Mouse (Mus musculus) liver, embryonic 13.5 days (tissue): ENCODE results near the gene Slc22a3. TPM values are rescaled to one million over a fixed set of nuclear protein-coding genes. Genes with fewer than 3 reads are reported as not detected.

Experiments used
- ATAC-seq: fragments of 200-750 bp; cut with Nextera tagmentation; 2 replicates; pipeline ENCODE4 v1.8.0; 2017; ENCODE audit warnings: low read depth, mild to moderate bottlenecking, moderate number of reproducible peaks, moderate library complexity
- DNase-seq: peaks from one replicate; pipeline ENCODE4 v3.0.0; 2022
- H3K27ac ChIP-seq: fragments of 300-500 bp; sonication (generic); 2 replicates; pipeline ENCODE4 v1.5.1; 2015; ENCODE audit warnings: moderate library complexity, mild to moderate bottlenecking, inconsistent platforms
- H3K27me3 ChIP-seq: fragments of 300-500 bp; sonication (generic); 2 replicates; pipeline ENCODE4 v1.6.1; 2015; ENCODE audit warnings: mild to moderate bottlenecking, inconsistent platforms
- H3K36me3 ChIP-seq: fragments of 300-500 bp; sonication (generic); 2 replicates; pipeline ENCODE4 v1.6.1; 2015; ENCODE audit warnings: mild to moderate bottlenecking, inconsistent platforms
- H3K4me1 ChIP-seq: fragments of 300-500 bp; sonication (generic); replicated peaks from 2 replicates; pipeline ENCODE4 v1.6.1; 2015; ENCODE audit warnings: inconsistent platforms
- H3K4me2 ChIP-seq: fragments of 300-500 bp; sonication (generic); 2 replicates; pipeline ENCODE4 v1.6.1; 2015; ENCODE audit warnings: inconsistent platforms, mild to moderate bottlenecking, moderate library complexity
- H3K4me3 ChIP-seq: fragments of 300-500 bp; sonication (generic); replicated peaks from 2 replicates; pipeline ENCODE4 v1.5.1; 2015; ENCODE audit warnings: mild to moderate bottlenecking, inconsistent platforms
- H3K9ac ChIP-seq: fragments of 300-500 bp; sonication (generic); 2 replicates; pipeline ENCODE4 v1.6.1; 2015; ENCODE audit warnings: mild to moderate bottlenecking, inconsistent platforms
- H3K9me3 ChIP-seq: fragments of 300-500 bp; sonication (generic); replicated peaks from 2 replicates; pipeline ENCODE4 v1.6.1; 2016; ENCODE audit warnings: inconsistent platforms
- whole genome bisulfite sequencing: fragments of 180-500 bp; shearing (Covaris S2); methylation state at CpG from one replicate; pipeline ENCODE4 v1.1.7; 2015; ENCODE audit not compliant: insufficient replicate concordance; 5-methylcytosine and 5-hydroxymethylcytosine counted together
- polyA plus RNA-seq: library from polyadenylated mRNA; unstranded; fragments of >200 nt; fragmentation: Nextera tagmentation; extraction: Ambion mirVana; gene quantifications from 2 replicates; pipeline ENCODE4 v1.2.1, GENCODE M21; 2015

The Slc22a3 gene
- polyA plus RNA-seq, 1 experiment from 2014 or later, result 1.5 TPM

- Histone ChIP-seq H3K9ac (no peak overlapping the region), H3K9me3 (no peaks in the 10 kb centered on the region), H3K4me2 (no peak overlapping the region), H3K27me3 (no peaks in the 10 kb centered on the region), H3K4me1 (peaks cover 16% of the 10 kb centered on the region), H3K27ac (no peak overlapping the region), H3K36me3 (no peaks in the 10 kb centered on the region), H3K4me3 (no peak overlapping the region)
- ATAC-seq (no peak), DNase-seq (no peak)
- 46% methylated on average over 5 of the region's 5 CpGs for WGBS
Observed at GRCm38 (mm10) chr17:12369393-12369792, 138.1 kb downstream of the Slc22a3 start.

Other genes starting within 250 kb of the Slc22a3 start
- 13.6 and 16.6 TPM in 2 replicates for gene Map3k4, start 188.9 kb downstream of the Slc22a3 start, polyA plus RNA-seq
- 135 and 187 TPM in 2 replicates for gene Plg, start 129.1 kb downstream of the Slc22a3 start, polyA plus RNA-seq
- gene Slc22a2, start 76.4 kb upstream of the Slc22a3 start, polyA plus RNA-seq, result not detected in 2 replicates
- not detected in 2 replicates for gene Slc22a1, start 168.1 kb upstream of the Slc22a3 start, polyA plus RNA-seq